Mouse (Mus musculus) testis, adult 2 months (tissue): ENCODE measurements around the gene Ppp2r3d.

Source experiments
- CTCF ChIP-seq: fragments of 200-500 bp; IDR thresholded peaks from 2 replicates; pipeline ENCODE4 v1.5.1; 2012; ENCODE audit warnings: low read depth, mild to moderate bottlenecking, inconsistent platforms, low read length, moderate library complexity; ENCODE audit not compliant: control insufficient read depth, insufficient read depth, insufficient replicate concordance
- POLR2A ChIP-seq: fragments of 200-500 bp; IDR thresholded peaks from 2 replicates; pipeline ENCODE4 v1.6.1; 2012; ENCODE audit warnings: low read depth, mild to moderate bottlenecking, inconsistent platforms, low read length, moderate library complexity; ENCODE audit not compliant: control insufficient read depth

DNA sequence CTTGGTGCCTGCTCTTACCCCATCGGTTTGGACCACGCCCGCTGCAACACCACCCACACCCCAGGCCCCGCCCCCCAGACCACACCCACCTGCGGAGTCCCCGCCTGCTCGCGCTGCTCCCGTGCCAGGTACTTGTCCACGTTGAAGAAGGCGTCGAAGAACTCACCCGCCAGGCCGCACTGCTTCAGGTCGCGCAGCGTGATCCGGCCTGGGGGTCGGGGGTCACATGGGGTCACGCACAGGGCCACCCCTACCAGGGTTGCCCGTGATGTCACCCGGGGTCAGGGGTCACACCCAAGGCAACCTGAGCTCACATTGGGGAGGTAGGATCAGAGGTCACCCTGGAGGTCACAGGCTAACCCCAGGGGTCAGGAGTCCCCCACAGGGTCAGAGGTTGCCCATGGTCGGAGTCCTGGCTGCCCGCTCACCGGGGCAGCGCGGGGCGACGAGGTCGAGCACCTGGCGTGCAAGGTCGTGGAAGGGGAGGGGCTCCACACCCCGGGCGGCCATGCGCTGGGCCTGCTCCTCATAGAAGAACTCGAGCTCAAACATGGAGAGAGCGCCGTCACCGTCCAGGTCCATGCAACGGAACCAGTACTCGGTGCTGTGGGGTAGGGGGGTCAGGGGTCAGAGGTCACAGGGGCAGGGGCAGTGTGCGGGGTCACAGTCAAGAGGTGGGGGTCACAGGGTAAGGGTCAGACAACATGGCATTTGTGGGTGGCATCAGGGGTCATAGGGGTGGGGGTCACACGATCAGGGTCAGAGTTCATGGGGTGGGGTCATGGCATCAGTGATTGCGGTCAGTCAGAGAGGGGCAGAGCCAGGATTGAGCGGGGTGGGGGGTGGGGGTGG lies 34.8 kb downstream of the Ppp2r3d start:
- no peak for TF ChIP-seq CTCF
- TF ChIP-seq POLR2A: 0 out of 2 replicates have a peak, but pooled peaks have one; percentile 5
